Mouse (Mus musculus) midbrain, embryonic 10.5 days (tissue): ENCODE data around the gene Cul7. TPM values are rescaled to one million over a fixed set of nuclear protein-coding genes. Genes with fewer than 3 reads are reported as not detected.

Experiments
- DNase-seq: peaks from one replicate; pipeline ENCODE4 v3.0.0-alpha.2; 2017; ENCODE audit warnings: low spot score
- H3K27ac ChIP-seq: fragments of 300-500 bp; sonication (generic); replicated peaks from 2 replicates; pipeline ENCODE4 v1.5.1; 2016; ENCODE audit warnings: mild to moderate bottlenecking
- H3K27me3 ChIP-seq: fragments of 300-500 bp; sonication (generic); 2 replicates; pipeline ENCODE4 v1.6.1; 2016; ENCODE audit warnings: low read depth, mild to moderate bottlenecking; ENCODE audit not compliant: poor library complexity, severe bottlenecking
- H3K36me3 ChIP-seq: fragments of 300-500 bp; sonication (generic); 2 replicates; pipeline ENCODE4 v1.6.1; 2016; ENCODE audit warnings: mild to moderate bottlenecking, moderate library complexity
- H3K4me1 ChIP-seq: fragments of 300-500 bp; sonication (generic); 2 replicates; pipeline ENCODE4 v1.6.1; 2016
- H3K4me3 ChIP-seq: fragments of 300-500 bp; sonication (generic); 2 replicates; pipeline ENCODE4 v1.5.1; 2016; ENCODE audit warnings: mild to moderate bottlenecking, moderate library complexity
- H3K9me3 ChIP-seq: fragments of 300-500 bp; sonication (generic); replicated peaks from 2 replicates; pipeline ENCODE4 v1.6.1; 2016; ENCODE audit warnings: mild to moderate bottlenecking
- WGBS: fragments of 180-500 bp; shearing (Covaris S2); methylation state at CpG from one replicate; pipeline ENCODE4 v1.1.7; 2016; 5-methylcytosine and 5-hydroxymethylcytosine counted together
- polyA plus RNA-seq: library from polyadenylated mRNA; unstranded; fragments of >200 nt; fragmentation: Nextera tagmentation; extraction: Ambion mirVana; gene quantifications from 2 replicates; pipeline ENCODE4 v1.2.1, GENCODE M21; 2016

Cul7 gene
- polyA plus RNA-seq, 1 experiment from 2014 or later = 37.4 TPM

GRCm38 (mm10) chr17:46656054-46656453, 5.9 kb downstream of the Cul7 start:
- Histone ChIP-seq H3K4me1 (peaks cover 19% of the 10 kb centered on the region), H3K36me3 (peaks cover 92% of the 10 kb centered on the region)

DNA sequence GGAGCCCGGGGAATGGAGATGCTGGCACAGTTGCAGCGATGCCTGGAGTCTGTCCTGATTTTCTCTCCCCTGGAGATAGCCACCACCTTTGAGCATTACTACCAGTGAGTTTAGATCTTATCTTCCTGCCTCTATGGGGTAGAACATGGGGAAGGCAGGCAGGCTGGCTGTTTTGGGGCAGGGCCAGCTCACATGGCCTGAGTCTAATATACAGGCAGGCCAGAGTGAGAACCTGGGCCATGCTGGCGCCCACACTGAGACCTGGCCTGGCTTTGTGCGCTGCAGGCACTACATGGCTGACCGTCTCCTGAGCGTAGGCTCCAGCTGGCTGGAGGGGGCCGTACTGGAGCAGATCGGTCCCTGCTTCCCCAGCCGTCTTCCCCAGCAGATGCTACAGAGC, 11.2 kb downstream of the Cul7 start:
- no peaks in the 10 kb centered on the region for H3K27me3 ChIP-seq
- WGBS = 95% methylated on average over 9 of the region's 9 CpGs
- H3K4me1 ChIP-seq = no peaks in the 10 kb centered on the region
- no peak overlapping the region for H3K27ac ChIP-seq
- peaks cover 98% of the 10 kb centered on the region for H3K36me3 ChIP-seq
- no peaks in the 10 kb centered on the region for H3K9me3 ChIP-seq
- H3K4me3 ChIP-seq = no peak overlapping the region
- DNase-seq = no peak

More at GRCm38 (mm10) chr17:46656054-46656453, 5.9 kb downstream of the Cul7 start:
- no peak for DNase-seq
- 89% methylated on average over 6 of the region's 6 CpGs for WGBS
- Histone ChIP-seq H3K9me3 (no peaks in the 10 kb centered on the region), H3K27me3 (no peaks in the 10 kb centered on the region), H3K4me3 (no peak overlapping the region), H3K27ac (no peak overlapping the region)

GRCm38 (mm10) chr17:46661981-46662380, 11.8 kb downstream of the Cul7 start:
- H3K4me3 ChIP-seq = no peak overlapping the region
- H3K9me3 ChIP-seq = no peaks in the 10 kb centered on the region
- peaks cover 98% of the 10 kb centered on the region for H3K36me3 ChIP-seq
- H3K27me3 ChIP-seq = no peaks in the 10 kb centered on the region
- DNase-seq = no peak
- H3K4me1 ChIP-seq = no peaks in the 10 kb centered on the region
- 95% methylated on average over 12 of the region's 12 CpGs for WGBS
- no peak overlapping the region for H3K27ac ChIP-seq

DNA sequence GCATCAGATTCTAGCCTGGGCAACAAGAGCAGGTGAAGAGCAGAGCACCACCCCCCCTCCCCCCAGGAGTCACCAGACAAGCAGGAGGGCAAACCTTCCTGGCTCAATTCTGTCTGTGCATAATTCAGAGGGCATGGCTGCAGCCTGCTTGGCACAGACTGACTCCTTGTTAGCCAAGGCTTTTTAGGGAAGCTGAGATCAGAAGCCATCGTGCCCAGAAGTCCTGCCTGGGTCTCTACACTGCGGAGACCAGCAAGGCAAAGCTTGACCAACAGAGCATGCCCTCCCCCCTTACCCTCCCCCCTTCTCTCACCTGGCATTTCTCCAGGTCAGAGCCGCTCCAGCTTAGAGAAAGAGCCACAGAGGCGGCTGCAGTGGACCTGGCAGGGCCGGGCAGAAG, 12.6 kb downstream of the Cul7 start:
- WGBS = 86% methylated on average over 5 of the region's 5 CpGs
- H3K36me3 ChIP-seq = peaks cover 96% of the 10 kb centered on the region
- DNase-seq = no peak

GRCm38 (mm10) chr17:46667712-46668111, 17.6 kb downstream of the Cul7 start:
- DNase-seq = no peak
- 92% methylated on average over 16 of the region's 16 CpGs for WGBS
- no peak overlapping the region for H3K4me3 ChIP-seq
- peaks cover 5% of the 10 kb centered on the region for H3K4me1 ChIP-seq
- H3K9me3 ChIP-seq = no peaks in the 10 kb centered on the region
- H3K27me3 ChIP-seq = no peaks in the 10 kb centered on the region
- H3K27ac ChIP-seq = no peak overlapping the region
- H3K36me3 ChIP-seq = peaks cover 92% of the 10 kb centered on the region

More for the DNA sequence above, 12.6 kb downstream of the Cul7 start:
- Histone ChIP-seq H3K4me3 (no peak overlapping the region), H3K27ac (no peak overlapping the region), H3K27me3 (no peaks in the 10 kb centered on the region), H3K4me1 (no peaks in the 10 kb centered on the region), H3K9me3 (no peaks in the 10 kb centered on the region)

- no peak for DNase-seq
- Histone ChIP-seq H3K27me3 (no peaks in the 10 kb centered on the region), H3K27ac (no peak overlapping the region), H3K36me3 (peaks cover 79% of the 10 kb centered on the region), H3K9me3 (no peaks in the 10 kb centered on the region), H3K4me1 (peaks cover 23% of the 10 kb centered on the region), H3K4me3 (no peak overlapping the region)
- WGBS = 96% methylated on average over 10 of the region's 10 CpGs
These were observed 19.8 kb downstream of the Cul7 start for GRCm38 (mm10) chr17:46669911-46670310.

GRCm38 (mm10) chr17:46673850-46674529, 23.9 kb downstream of the Cul7 start, which contains the start of gene Rrp36:
Rrp36 (minus strand) TSS chr17:46674352.
- Histone ChIP-seq H3K36me3 (peaks cover 81% of the 10 kb centered on the region), H3K27me3 (no peaks in the 10 kb centered on the region), H3K4me1 (peaks cover 36% of the 10 kb centered on the region), H3K4me3 (peak within 1 kb of the TSS; percentile 91), H3K9me3 (no peaks in the 10 kb centered on the region), H3K27ac (peak within 1 kb of the TSS; percentile 85)
- peak; percentile 92 for DNase-seq
- WGBS = 1% methylated on average over 43 of the region's 43 CpGs

DNA sequence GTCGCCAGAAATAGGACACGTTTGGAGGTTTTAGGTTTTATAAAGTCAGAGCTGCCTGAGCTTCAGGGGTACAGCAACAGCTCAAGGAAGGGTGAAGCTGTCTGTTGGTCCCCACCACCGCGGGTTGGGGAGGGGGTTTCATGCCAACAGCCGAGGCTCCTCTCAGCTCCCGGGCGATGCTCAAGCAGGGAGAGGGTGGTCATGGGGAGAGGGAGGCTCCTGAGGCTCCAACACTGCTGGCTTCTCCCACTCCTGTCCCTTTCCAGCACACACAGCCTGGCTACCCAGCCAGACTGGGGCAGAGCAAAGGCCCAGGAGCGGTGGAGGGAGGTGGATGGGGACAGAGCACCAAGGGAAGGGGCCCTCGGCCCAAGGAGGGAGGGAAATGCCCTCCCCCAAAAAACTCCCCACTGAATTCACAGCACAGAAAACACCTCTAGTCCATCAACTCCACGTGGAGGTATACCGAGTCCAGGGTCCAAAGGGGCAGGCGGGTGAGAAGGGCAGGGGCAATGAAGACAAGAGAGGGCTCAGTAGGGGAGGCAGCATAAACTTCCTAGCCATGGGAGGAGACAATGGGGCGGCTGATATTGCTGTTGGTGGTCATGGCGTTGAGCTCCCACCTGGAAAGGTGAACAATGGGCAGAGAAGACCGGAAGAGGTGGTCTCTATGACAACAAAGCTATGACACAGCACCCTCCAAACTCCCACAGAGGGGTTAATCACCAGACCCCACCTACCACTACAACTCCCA, 24.6 kb downstream of the Cul7 start:
- WGBS = 19% methylated on average over 15 of the region's 15 CpGs
- Histone ChIP-seq H3K36me3 (peaks cover 74% of the 10 kb centered on the region), H3K27me3 (no peaks in the 10 kb centered on the region), H3K4me3 (peak overlapping the region; percentile 91), H3K9me3 (no peaks in the 10 kb centered on the region), H3K27ac (peak overlapping the region; percentile 85), H3K4me1 (peaks cover 43% of the 10 kb centered on the region)
- DNase-seq = no peak

- H3K27ac ChIP-seq = peak within 1 kb of the TSS; percentile 89; the same call in 1 of the 2 replicates
- H3K36me3 ChIP-seq = peaks cover 53% of the 10 kb centered on the region
- 97% methylated on average over 8 of the region's 9 CpGs for WGBS
- H3K4me3 ChIP-seq = peak within 1 kb of the TSS; percentile 92
- H3K4me1 ChIP-seq = peaks cover 52% of the 10 kb centered on the region
- H3K9me3 ChIP-seq = no peaks in the 10 kb centered on the region
- no peak for DNase-seq
- H3K27me3 ChIP-seq = no peaks in the 10 kb centered on the region
These were observed 28.3 kb downstream of the Cul7 start, which contains the start of gene Mea1 for GRCm38 (mm10) chr17:46678416-46678815. Mea1 (plus strand) TSS chr17:46678793.

GRCm38 (mm10) chr17:46678911-46679310, 28.8 kb downstream of the Cul7 start:
- Histone ChIP-seq H3K27me3 (no peaks in the 10 kb centered on the region), H3K9me3 (no peaks in the 10 kb centered on the region), H3K27ac (peak overlapping the region; percentile 89; the same call in 1 of the 2 replicates), H3K4me1 (peaks cover 49% of the 10 kb centered on the region), H3K4me3 (peak overlapping the region; percentile 92), H3K36me3 (peaks cover 58% of the 10 kb centered on the region)
- DNase-seq = no peak
- WGBS = 76% methylated on average over 9 of the region's 9 CpGs

DNA sequence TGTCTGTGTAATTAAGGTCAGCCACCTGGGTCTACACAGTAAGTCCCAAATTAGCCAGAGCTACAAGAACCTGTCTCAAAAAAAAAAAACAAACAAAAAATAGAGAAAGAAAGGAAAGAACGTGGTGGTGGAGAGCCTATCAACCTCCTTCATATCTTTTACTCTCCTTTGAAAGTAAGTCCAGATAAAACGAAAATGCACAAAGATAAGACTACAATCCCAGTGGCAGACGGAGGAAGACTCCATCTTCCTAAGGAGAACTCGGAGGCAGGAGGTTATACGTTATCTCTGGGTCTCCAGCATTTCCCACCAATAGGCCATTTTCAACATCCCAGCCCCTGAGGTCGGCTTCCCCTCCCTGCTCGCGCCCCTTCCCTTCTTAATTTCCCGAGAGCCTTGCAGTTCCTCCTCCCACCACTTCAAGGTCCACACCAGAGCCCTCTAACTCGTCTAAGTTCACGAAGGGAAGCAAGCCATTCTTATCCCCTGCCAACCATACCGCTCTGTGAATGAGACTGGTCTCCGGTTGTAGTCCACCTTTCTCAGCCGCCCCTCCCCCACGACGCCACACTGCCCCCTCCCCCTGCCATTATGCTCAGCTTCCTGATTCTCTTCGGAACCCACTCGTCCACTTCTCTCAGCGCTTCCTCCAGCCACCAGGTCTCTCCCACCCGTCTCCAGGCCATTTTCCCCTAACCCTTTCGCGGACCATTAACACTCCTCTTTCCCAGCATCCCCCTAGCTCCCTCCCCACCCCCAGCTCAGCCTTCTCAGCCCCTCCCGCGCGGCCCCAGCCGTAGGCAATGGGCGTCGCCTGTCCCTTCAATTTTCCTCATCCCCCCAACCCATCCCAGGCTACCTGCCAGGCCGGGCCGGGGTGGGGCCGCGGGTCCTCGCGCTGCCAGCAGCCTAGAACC, 30.0 kb downstream of the Cul7 start:
- Histone ChIP-seq H3K27me3 (no peaks in the 10 kb centered on the region), H3K4me3 (peak overlapping the region; percentile 92), H3K4me1 (peaks cover 40% of the 10 kb centered on the region), H3K27ac (peak overlapping the region; percentile 89), H3K36me3 (peaks cover 63% of the 10 kb centered on the region), H3K9me3 (no peaks in the 10 kb centered on the region)
- under 1% methylated on average over 34 of the region's 34 CpGs for WGBS
- no peak for DNase-seq

- peak within 1 kb of the TSS; percentile 92 for H3K4me3 ChIP-seq
- H3K9me3 ChIP-seq = no peaks in the 10 kb centered on the region
- no peaks in the 10 kb centered on the region for H3K27me3 ChIP-seq
- peak; percentile 100 for DNase-seq
- under 1% methylated on average over 49 of the region's 49 CpGs for WGBS
- peak within 1 kb of the TSS; percentile 89 for H3K27ac ChIP-seq
- H3K4me1 ChIP-seq = peaks cover 38% of the 10 kb centered on the region
- H3K36me3 ChIP-seq = peaks cover 63% of the 10 kb centered on the region
These were observed 30.7 kb downstream of the Cul7 start, which contains the start of gene Klhdc3 for GRCm38 (mm10) chr17:46680760-46681373. Klhdc3 (minus strand) TSS chr17:46680914.
